Mouse (Mus musculus) heart, embryonic 16.5 days (tissue): ENCODE results near the gene Radil. TPM values are rescaled to one million over a fixed set of nuclear protein-coding genes. Genes with fewer than 3 reads are reported as not detected.

ENCODE experiments used
- ATAC-seq: fragments of 200-750 bp; cut with Nextera tagmentation; replicated peaks from 2 replicates; pipeline ENCODE4 v1.8.0; 2017; ENCODE audit warnings: moderate number of reproducible peaks; ENCODE audit not compliant: insufficient read depth, low FRiP score; ENCODE audit errors: extremely low read depth
- H3K27ac ChIP-seq: fragments of 300-500 bp; sonication (generic); 2 replicates; pipeline ENCODE4 v1.5.1; 2014; ENCODE audit warnings: mild to moderate bottlenecking, low read length, control low read depth, moderate library complexity
- H3K27me3 ChIP-seq: fragments of 300-500 bp; sonication (generic); 2 replicates; pipeline ENCODE4 v1.6.1; 2014; ENCODE audit warnings: low read length, mixed read lengths; ENCODE audit not compliant: control insufficient read depth, insufficient read depth
- H3K36me3 ChIP-seq: fragments of 300-500 bp; sonication (generic); 2 replicates; pipeline ENCODE4 v1.6.1; 2014; ENCODE audit not compliant: control insufficient read depth, insufficient read depth
- H3K4me1 ChIP-seq: fragments of 300-500 bp; sonication (generic); 2 replicates; pipeline ENCODE4 v1.6.1; 2014; ENCODE audit warnings: low read length, mixed read lengths; ENCODE audit not compliant: control insufficient read depth, insufficient read depth
- H3K4me2 ChIP-seq: fragments of 300-500 bp; sonication (generic); 2 replicates; pipeline ENCODE4 v1.6.1; 2014; ENCODE audit warnings: low read depth, mild to moderate bottlenecking, control low read depth, low read length
- H3K4me3 ChIP-seq: fragments of 300-500 bp; sonication (generic); 2 replicates; pipeline ENCODE4 v1.5.1; 2014; ENCODE audit warnings: mild to moderate bottlenecking, control low read depth, low read length
- H3K9ac ChIP-seq: fragments of 300-500 bp; sonication (generic); 2 replicates; pipeline ENCODE4 v1.6.1; 2014; ENCODE audit warnings: low read length, control low read depth
- H3K9me3 ChIP-seq: fragments of 300-500 bp; sonication (generic); replicated peaks from 2 replicates; pipeline ENCODE4 v1.6.1; 2016; ENCODE audit warnings: low read length; ENCODE audit not compliant: control insufficient read depth
- WGBS: fragments of 180-500 bp; shearing (Covaris S2); extraction: QIAGEN DNeasy Blood & Tissue Kit; methylation state at CpG from one replicate; pipeline ENCODE4 v1.1.7; 2014; 5-methylcytosine and 5-hydroxymethylcytosine counted together
- polyA plus RNA-seq: library from polyadenylated mRNA; unstranded; fragments of >200 nt; fragmentation: Nextera tagmentation; extraction: Ambion mirVana; gene quantifications from 2 replicates; pipeline ENCODE4 v1.2.1, GENCODE M21; 2015

Radil gene
- polyA plus RNA-seq, 1 experiment from 2014 or later, result 9.0 TPM

DNA sequence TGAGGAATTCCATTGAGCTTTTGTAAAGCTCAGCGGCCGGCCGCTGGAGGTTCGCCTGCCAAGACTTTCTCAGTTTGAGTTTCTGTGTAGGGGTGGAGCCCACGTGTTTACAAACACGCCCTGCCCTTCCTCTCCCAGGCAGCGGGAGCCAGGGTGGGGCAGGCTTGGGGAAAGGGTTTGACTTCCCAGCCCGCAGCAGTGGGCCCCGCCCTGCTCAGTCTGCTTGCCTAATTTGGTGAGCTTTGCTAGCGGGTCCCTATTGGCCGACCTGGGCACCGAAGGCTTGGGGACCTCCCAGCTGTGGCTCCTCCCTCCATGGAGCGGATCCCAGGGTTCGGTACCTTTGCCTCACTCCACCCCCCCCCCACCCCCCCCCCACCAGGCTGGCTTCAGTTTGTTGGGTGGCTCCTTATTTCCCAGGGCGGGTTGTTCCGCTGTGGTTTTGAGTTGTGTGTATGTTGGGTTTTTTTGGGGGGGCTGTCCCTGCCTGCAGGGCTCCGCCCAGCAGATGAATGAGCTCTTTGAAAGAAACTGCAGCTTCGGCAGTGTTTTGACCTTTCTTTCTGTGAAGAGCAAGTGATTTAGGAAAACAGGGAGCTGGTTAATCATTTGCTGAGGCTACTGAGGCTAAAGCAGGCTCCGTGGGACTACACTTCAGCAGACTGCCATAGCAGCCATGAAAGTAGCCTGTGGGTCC lies 110.3 kb downstream of the Radil start:
- Histone ChIP-seq H3K27me3 (no peaks in the 10 kb centered on the region), H3K4me1 (peaks cover 44% of the 10 kb centered on the region)
- under 1% methylated on average over 18 of the region's 19 CpGs for WGBS

DNA sequence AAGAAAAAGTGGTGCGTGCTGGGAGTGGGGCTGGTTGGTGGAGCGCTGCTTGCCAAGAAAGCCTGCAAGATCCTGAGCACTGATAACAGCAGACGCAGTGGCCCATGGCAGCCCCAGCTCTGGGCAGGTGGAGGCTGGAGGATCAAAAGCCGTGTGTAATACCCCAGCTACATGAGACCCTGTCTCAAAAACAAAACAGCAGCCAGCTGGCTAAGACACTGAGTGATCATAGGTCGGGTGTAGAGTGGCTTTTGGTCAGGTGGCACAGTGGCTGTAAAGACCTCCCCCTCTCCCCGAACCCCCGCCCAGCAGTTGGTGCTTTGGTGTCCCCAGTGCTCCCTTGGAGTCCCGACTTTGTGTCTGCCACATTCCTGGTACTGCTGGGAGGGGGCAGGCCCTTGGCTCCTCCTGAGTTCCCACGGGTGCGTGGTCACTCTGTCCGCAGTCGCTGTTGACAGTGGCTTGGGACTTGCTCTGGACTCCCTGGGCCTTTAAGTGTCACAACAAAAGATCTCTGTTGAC lies 110.9 kb downstream of the Radil start:
- peak overlapping the region; percentile 96 for H3K27ac ChIP-seq
- WGBS, result 7% methylated on average over 12 of the region's 12 CpGs
- H3K4me1 ChIP-seq, result peaks cover 38% of the 10 kb centered on the region

More for the DNA sequence above, 110.3 kb downstream of the Radil start:
- peaks cover 8% of the 10 kb centered on the region for H3K36me3 ChIP-seq
- peak overlapping the region; percentile 96 for H3K27ac ChIP-seq
- ATAC-seq, result peak; percentile 94
- peak overlapping the region; percentile 79 for H3K9ac ChIP-seq
- H3K4me2 ChIP-seq, result peak overlapping the region; percentile 83
- H3K9me3 ChIP-seq, result no peaks in the 10 kb centered on the region
- H3K4me3 ChIP-seq, result peak overlapping the region; percentile 52

DNA sequence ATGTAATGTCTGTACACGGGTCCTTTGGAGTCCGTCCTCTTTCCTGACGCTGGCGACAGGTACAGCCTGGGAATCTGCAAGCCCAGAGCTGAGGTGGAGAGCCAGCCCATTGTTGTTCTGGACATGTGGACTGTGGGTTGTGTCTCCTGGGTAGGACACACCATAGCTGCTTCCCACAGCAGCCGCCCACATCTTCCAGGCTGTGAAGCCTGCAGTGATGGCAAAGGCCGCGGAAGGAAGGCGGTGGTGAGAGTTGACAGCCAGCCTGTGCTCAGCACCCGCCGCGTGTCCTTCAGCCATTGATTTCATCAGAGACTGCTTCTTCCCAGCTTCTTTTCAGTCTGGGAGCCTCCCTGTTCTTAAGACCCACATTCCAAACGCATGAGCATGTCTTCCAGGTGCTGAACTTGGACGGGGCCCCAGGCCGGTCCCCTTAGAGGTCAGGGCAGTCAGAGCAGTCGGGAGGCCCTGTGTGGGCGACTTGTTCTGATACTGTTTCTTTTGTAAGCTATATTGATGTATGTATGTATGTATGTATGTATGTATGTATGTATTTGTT lies 112.4 kb downstream of the Radil start:
- peaks cover 27% of the 10 kb centered on the region for H3K4me1 ChIP-seq
- no peak overlapping the region for H3K27ac ChIP-seq
- H3K4me3 ChIP-seq, result no peak overlapping the region

More for the DNA sequence above, 110.9 kb downstream of the Radil start:
- H3K9ac ChIP-seq, result peak overlapping the region; percentile 79
- no peaks in the 10 kb centered on the region for H3K27me3 ChIP-seq
- peaks cover 13% of the 10 kb centered on the region for H3K36me3 ChIP-seq
- peak overlapping the region; percentile 83 for H3K4me2 ChIP-seq
- H3K4me3 ChIP-seq, result peak overlapping the region; percentile 52
- no peaks in the 10 kb centered on the region for H3K9me3 ChIP-seq
- ATAC-seq, result peak; percentile 35; the same call in 1 of the 2 replicates

DNA sequence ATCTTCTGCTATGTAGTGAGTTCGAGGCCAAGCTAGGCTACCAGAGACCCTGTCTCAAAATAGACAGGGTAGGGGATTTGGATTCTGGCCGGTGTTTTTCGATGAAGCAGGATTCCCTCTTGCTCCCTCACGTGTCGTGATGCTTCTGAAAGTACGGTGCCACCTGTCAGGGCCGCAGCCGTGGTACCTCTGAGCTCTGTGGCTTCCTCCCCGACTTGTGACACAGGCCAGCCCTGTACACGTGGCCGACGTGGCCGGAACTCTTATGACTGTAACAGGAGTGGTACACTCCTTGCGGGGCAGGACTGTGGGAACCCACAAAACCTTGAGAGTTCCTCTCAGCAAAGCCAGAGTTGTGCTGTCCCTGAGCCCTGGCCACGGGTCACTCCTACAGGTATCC lies 115.2 kb downstream of the Radil start:
- Histone ChIP-seq H3K9me3 (no peaks in the 10 kb centered on the region), H3K36me3 (peaks cover 13% of the 10 kb centered on the region), H3K27me3 (no peaks in the 10 kb centered on the region), H3K4me2 (no peak overlapping the region), H3K4me1 (peaks cover 17% of the 10 kb centered on the region), H3K9ac (no peak overlapping the region), H3K4me3 (no peak overlapping the region), H3K27ac (no peak overlapping the region)
- no peak for ATAC-seq
- 98% methylated on average over 15 of the region's 15 CpGs for WGBS

More for the DNA sequence above, 112.4 kb downstream of the Radil start:
- WGBS, result 75% methylated on average over 16 of the region's 16 CpGs
- Histone ChIP-seq H3K36me3 (peaks cover 13% of the 10 kb centered on the region), H3K27me3 (no peaks in the 10 kb centered on the region), H3K4me2 (no peak overlapping the region), H3K9ac (no peak overlapping the region), H3K9me3 (no peaks in the 10 kb centered on the region)
- ATAC-seq, result no peak

Other genes with a start within 250 kb of the Radil start
- 2.5 and 4.7 TPM in 2 replicates for gene Foxk1, start 149.6 kb downstream of the Radil start, polyA plus RNA-seq
- 8.8 TPM in 2 replicates for gene Ap5z1, start 87.2 kb downstream of the Radil start, polyA plus RNA-seq
- gene Papolb, start 21.0 kb downstream of the Radil start, polyA plus RNA-seq, result 0.05 and 0.14 TPM in 2 replicates
- gene Mmd2, start 57.7 kb upstream of the Radil start, polyA plus RNA-seq, result 0.14 and 0.24 TPM in 2 replicates
- gene Wipi2, start 76.6 kb upstream of the Radil start, polyA plus RNA-seq, result 27.5 and 29.4 TPM in 2 replicates
- gene Slc29a4, start 141.4 kb upstream of the Radil start, polyA plus RNA-seq, result 1.1 and 1.4 TPM in 2 replicates